Mouse (Mus musculus) lung, embryonic 14.5 days (tissue): ENCODE results near the gene Avpi1. TPM values are rescaled to one million over a fixed set of nuclear protein-coding genes. Genes with fewer than 3 reads are reported as not detected.
A peak's percentile ranks its signal among the peaks of the same experiment; 100 is the strongest.

Experiments used
- ATAC-seq: fragments of 200-750 bp; cut with Nextera tagmentation; 2 replicates; pipeline ENCODE4 v1.8.0; 2017; ENCODE audit warnings: mild to moderate bottlenecking, moderate TSS enrichment, moderate library complexity; ENCODE audit not compliant: insufficient read depth
- DNase-seq: peaks from one replicate; pipeline ENCODE4 v3.0.0-alpha.2; 2015
- H3K27ac ChIP-seq: fragments of 300-500 bp; sonication (generic); 2 replicates; pipeline ENCODE4 v1.5.1; 2014; ENCODE audit warnings: low read depth, mild to moderate bottlenecking, moderate library complexity
- H3K27me3 ChIP-seq: fragments of 300-500 bp; sonication (generic); 2 replicates; pipeline ENCODE4 v1.6.1; 2014; ENCODE audit warnings: low read length, control low read depth; ENCODE audit not compliant: insufficient read depth
- H3K36me3 ChIP-seq: fragments of 300-500 bp; sonication (generic); 2 replicates; pipeline ENCODE4 v1.6.1; 2014; ENCODE audit warnings: control low read depth; ENCODE audit not compliant: insufficient read depth
- H3K4me1 ChIP-seq: fragments of 300-500 bp; sonication (generic); 2 replicates; pipeline ENCODE4 v1.6.1; 2014; ENCODE audit warnings: antibody characterized with exemption, control low read depth; ENCODE audit not compliant: insufficient read depth
- H3K4me2 ChIP-seq: fragments of 300-500 bp; sonication (generic); 2 replicates; pipeline ENCODE4 v1.6.1; 2014; ENCODE audit warnings: mild to moderate bottlenecking
- H3K4me3 ChIP-seq: fragments of 300-500 bp; sonication (generic); 2 replicates; pipeline ENCODE4 v1.5.1; 2014; ENCODE audit warnings: low read depth, low read length
- H3K9ac ChIP-seq: fragments of 300-500 bp; sonication (generic); 2 replicates; pipeline ENCODE4 v1.6.1; 2014
- H3K9me3 ChIP-seq: fragments of 300-500 bp; sonication (generic); 2 replicates; pipeline ENCODE4 v1.6.1; 2016; ENCODE audit warnings: low read depth, low read length, control low read depth
- CTCF ChIP-seq: IDR thresholded peaks from 2 replicates; pipeline ENCODE4 v1.5.1; 2016; ENCODE audit warnings: antibody characterized with exemption, low read depth
- WGBS: fragments of 180-500 bp; shearing (Covaris S2); extraction: QIAGEN DNeasy Blood & Tissue Kit; methylation state at CpG from one replicate; pipeline ENCODE4 v1.1.7; 2014; 5-methylcytosine and 5-hydroxymethylcytosine counted together
- polyA plus RNA-seq: library from polyadenylated mRNA; unstranded; fragments of >200 nt; fragmentation: Nextera tagmentation; extraction: Ambion mirVana; gene quantifications from 2 replicates; pipeline ENCODE4 v1.2.1, GENCODE M21; 2014

Avpi1 gene
- polyA plus RNA-seq, 1 experiment from 2014 or later, result 44.3 TPM

DNA sequence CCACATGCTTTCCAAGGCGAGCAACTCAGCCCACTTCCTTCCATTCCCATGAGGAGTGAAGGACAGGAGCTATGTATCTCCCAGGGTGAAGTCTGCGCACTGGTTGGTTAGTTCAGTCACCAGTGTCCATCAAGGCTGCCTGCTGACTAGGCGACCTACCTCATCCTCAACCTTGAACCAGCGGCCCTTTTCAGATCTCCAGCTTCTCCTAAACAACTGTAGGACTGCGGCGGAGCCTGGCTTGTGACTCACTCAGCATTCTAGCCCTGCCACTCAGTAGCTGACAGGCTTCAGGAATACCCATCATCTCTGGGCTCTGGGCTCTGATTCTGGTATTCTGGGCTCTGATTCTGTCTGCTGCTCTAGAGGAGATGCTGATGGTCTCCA, 2.6 kb downstream of the Avpi1 start:
- ATAC-seq, result no peak

DNA sequence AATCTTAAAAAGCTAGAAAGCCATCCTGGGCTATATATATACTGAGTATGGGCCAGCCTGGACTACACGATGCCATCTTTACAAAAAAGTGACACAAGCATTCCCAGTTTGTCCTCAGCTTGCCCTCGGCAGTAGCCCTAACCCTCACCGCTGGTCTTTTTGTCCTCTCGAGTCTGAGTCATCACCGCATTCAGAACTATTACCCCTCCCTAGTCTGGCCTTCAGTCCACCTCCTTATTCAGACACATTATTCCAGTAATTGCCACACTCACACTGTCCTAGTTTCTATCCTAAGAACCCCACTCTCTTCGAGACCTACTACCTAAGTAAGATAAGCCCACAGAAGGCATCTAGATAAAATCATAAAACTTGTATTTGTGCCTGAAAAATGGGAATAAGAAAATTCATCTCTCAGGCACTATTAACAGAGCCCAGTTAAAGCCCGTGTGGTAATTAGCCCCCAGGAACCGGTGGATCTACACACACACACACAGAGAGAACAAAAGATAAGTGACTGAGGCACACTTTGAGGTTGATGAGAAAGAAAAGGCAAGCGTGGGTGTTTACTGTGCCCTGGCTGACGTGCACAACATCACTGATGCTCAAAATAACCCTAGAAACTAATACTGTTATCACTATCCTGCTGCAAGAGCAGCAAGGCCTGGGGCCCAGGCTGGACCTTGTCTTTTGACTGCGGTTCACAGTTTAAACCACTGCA, 3.2 kb downstream of the Avpi1 start:
- TF ChIP-seq CTCF, result no peak
- no peaks in the 10 kb centered on the region for H3K9me3 ChIP-seq
- DNase-seq (no peak), ATAC-seq (no peak)
- no peak overlapping the region for H3K4me2 ChIP-seq
- WGBS, result 82% methylated on average over 11 of the region's 11 CpGs
- H3K4me3 ChIP-seq, result no peak overlapping the region
- H3K4me1 ChIP-seq, result peaks cover 10% of the 10 kb centered on the region; the same call in 1 of the 2 replicates
- no peak overlapping the region for H3K9ac ChIP-seq
- H3K27me3 ChIP-seq, result no peaks in the 10 kb centered on the region
- H3K27ac ChIP-seq, result no peak overlapping the region
- H3K36me3 ChIP-seq, result peaks cover 44% of the 10 kb centered on the region

More for the DNA sequence above, 2.6 kb downstream of the Avpi1 start:
- H3K36me3 ChIP-seq, result peaks cover 39% of the 10 kb centered on the region
- 84% methylated on average over 6 of the region's 6 CpGs for WGBS
- peak overlapping the region; percentile 73 for H3K27ac ChIP-seq
- no peaks in the 10 kb centered on the region for H3K27me3 ChIP-seq
- DNase-seq, result no peak
- H3K4me3 ChIP-seq, result no peak overlapping the region
- no peaks in the 10 kb centered on the region for H3K9me3 ChIP-seq
- H3K9ac ChIP-seq, result no peak overlapping the region
- peaks cover 10% of the 10 kb centered on the region; the same call in 1 of the 2 replicates for H3K4me1 ChIP-seq
- H3K4me2 ChIP-seq, result peak overlapping the region; percentile 98; the same call in 1 of the 2 replicates
- TF ChIP-seq CTCF, result no peak

DNA sequence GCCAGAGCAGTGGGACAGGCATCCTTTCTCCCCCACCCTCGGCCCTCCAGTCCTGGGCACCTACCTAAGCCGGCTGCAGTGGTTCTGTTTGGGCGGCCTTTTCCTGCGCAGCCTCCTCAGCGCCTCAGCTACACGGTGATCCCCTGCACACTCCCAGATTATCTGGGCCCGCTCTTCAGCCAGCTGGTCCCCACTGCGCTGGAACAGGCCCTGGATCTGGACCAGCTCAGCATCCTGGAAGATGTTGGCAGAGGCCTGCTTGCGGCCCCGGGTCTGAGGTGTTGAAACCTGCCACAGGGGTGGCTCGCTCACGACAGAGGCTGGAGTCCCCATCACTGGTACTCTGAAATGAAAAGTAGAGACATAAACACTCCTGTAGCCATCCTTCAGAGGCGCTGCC, 4.2 kb downstream of the Avpi1 start:
- WGBS, result 83% methylated on average over 13 of the region's 13 CpGs
- Histone ChIP-seq H3K4me1 (peaks cover 10% of the 10 kb centered on the region; the same call in 1 of the 2 replicates), H3K4me2 (no peak overlapping the region), H3K9me3 (no peaks in the 10 kb centered on the region), H3K27me3 (no peaks in the 10 kb centered on the region), H3K36me3 (peaks cover 53% of the 10 kb centered on the region), H3K9ac (no peak overlapping the region), H3K4me3 (no peak overlapping the region), H3K27ac (no peak overlapping the region)
- TF ChIP-seq CTCF, result no peak
- no peak for ATAC-seq
- no peak for DNase-seq

DNA sequence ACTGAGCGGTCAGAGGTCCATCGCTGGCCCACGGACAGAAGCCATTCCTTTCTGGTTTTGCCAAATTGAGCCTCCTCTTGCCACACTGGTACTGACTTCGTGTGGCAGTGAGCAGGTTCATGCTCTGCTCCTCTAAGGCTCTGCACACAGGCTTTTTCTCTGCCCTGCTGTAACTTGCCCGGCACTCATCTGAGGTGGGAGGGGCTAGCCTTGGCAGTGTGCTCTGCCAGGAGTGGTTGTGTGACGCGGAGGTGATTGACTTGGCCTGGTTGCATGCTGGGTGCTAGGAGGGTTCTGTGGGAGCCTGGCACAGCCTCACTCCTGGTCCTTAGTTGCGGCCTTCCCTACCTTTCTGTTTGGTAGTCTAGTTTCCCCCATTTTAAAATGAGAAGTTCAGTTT, 8.4 kb downstream of the Avpi1 start:
- H3K9me3 ChIP-seq, result no peaks in the 10 kb centered on the region
- TF ChIP-seq CTCF, result no peak
- no peak overlapping the region for H3K4me2 ChIP-seq
- 89% methylated on average over 8 of the region's 8 CpGs for WGBS
- no peak overlapping the region for H3K27ac ChIP-seq
- DNase-seq (no peak), ATAC-seq (no peak)
- H3K4me3 ChIP-seq, result no peak overlapping the region
- H3K4me1 ChIP-seq, result no peaks in the 10 kb centered on the region
- H3K9ac ChIP-seq, result no peak overlapping the region
- H3K27me3 ChIP-seq, result no peaks in the 10 kb centered on the region
- peaks cover 87% of the 10 kb centered on the region for H3K36me3 ChIP-seq

DNA sequence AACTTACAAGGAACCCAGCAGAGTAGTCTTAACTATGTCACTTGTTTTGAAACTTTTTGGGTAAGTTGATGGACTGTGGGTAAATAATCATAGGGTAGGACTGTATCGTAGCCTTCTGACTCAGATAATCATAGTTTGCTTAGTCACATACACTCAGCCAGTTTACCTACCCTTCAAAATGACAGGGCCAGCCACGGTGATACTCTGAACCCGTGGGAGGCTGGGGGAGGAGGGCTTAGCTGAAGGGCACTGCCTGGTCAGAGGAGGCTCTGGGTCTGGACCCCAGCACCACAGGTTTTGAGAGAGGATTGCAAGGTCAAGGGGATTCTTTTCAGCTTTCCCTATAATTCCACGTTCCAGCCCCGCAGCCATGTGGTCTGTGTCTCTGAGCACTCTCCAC, 10.3 kb downstream of the Avpi1 start:
- Histone ChIP-seq H3K27me3 (no peaks in the 10 kb centered on the region), H3K9me3 (no peaks in the 10 kb centered on the region), H3K4me1 (no peaks in the 10 kb centered on the region), H3K36me3 (peaks cover 88% of the 10 kb centered on the region), H3K27ac (no peak overlapping the region), H3K4me3 (no peak overlapping the region), H3K4me2 (no peak overlapping the region), H3K9ac (no peak overlapping the region)
- 72% methylated on average over 5 of the region's 5 CpGs for WGBS
- DNase-seq (no peak), ATAC-seq (no peak)
- TF ChIP-seq CTCF, result no peak

DNA sequence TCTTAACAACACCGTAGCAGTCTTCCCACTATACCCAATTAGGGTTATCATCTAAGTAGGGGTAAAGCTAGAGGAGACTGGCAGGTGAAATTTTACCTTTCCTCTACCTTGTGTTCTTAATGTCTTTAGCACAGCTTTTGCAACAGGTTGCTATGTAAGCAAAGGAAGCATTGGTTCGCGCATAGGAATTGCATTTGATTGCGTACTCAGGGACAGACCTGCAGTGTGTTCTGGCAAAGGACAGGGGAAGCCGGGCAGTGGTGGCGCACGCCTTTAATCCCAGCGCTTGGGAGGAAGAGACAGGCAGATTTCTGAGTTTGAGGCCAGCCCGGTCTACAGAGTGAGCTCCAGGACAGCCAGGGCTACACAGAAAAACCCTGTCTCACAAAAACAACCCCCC, 10.7 kb downstream of the Avpi1 start:
- Histone ChIP-seq H3K9me3 (no peaks in the 10 kb centered on the region), H3K4me2 (no peak overlapping the region), H3K36me3 (peaks cover 88% of the 10 kb centered on the region), H3K4me1 (no peaks in the 10 kb centered on the region), H3K27ac (no peak overlapping the region), H3K9ac (no peak overlapping the region), H3K4me3 (no peak overlapping the region), H3K27me3 (no peaks in the 10 kb centered on the region)
- 93% methylated on average over 9 of the region's 9 CpGs for WGBS
- no peak for TF ChIP-seq CTCF
- DNase-seq (no peak), ATAC-seq (no peak)

DNA sequence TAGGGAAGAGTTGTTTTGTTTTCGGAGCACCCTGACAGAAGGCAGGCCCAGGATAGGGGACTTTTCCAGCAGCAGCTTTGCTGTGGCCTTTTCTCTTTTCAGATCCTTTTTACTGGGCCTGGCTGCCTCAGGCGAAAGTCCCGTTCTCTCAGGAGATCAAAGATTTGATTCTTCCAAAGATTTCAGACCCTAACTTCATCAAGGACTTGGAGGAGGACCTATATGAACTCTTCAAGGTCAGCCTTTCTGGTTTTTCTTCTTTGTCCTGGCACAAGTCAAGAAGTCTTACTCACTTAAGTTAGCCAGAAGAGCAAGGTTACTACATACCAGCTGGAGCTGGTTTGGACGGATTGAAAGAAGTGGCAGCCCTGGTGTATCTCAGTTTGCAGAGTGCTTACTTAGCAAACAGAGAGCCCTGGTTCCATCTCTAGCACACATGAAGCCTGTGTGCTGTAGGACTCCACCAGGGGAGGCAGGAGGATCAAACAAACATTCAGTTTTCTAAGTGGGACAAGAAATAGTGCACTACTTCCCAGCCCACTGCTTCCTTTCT, 13.0 kb downstream of the Avpi1 start:
- Histone ChIP-seq H3K27me3 (no peaks in the 10 kb centered on the region), H3K4me2 (no peak overlapping the region), H3K9me3 (no peaks in the 10 kb centered on the region), H3K4me1 (no peaks in the 10 kb centered on the region), H3K4me3 (no peak overlapping the region), H3K9ac (no peak overlapping the region), H3K27ac (peak overlapping the region; percentile 58), H3K36me3 (peaks cover 68% of the 10 kb centered on the region)
- DNase-seq (peak; percentile 37), ATAC-seq (no peak)
- 72% methylated on average over 4 of the region's 4 CpGs for WGBS
- no peak for TF ChIP-seq CTCF
